Mouse (Mus musculus): ENCODE results near the gene Myo15. TPM values are rescaled to one million over a fixed set of nuclear protein-coding genes. Genes with fewer than 3 reads are reported as not detected.
"Not testable (repeated sequence)": the region's sequence is repeated elsewhere in the genome, so short reads cannot be mapped to it uniquely, and the experiment has no call there.

The Myo15 gene
- polyA plus RNA-seq, 1 experiment, result 0.20 TPM

GRCm38 (mm10) chr11:60541831-60542230, 72.7 kb downstream of the Myo15 start:
- no peak for DNase-seq (ENCODE audit: extremely low spot score in 1 of 2, low spot score in 1 of 2)

- not testable (repeated sequence) for DNase-seq (ENCODE audit: extremely low spot score in 1 of 2, low spot score in 1 of 2)
Measured at GRCm38 (mm10) chr11:60543211-60543610, 74.1 kb downstream of the Myo15 start.

GRCm38 (mm10) chr11:60545433-60545832, 76.3 kb downstream of the Myo15 start:
- DNase-seq (ENCODE audit: extremely low spot score in 1 of 2, low spot score in 1 of 2), result no peak

- DNase-seq (ENCODE audit: extremely low spot score in 1 of 2, low spot score in 1 of 2), result no peak
Measured at GRCm38 (mm10) chr11:60548112-60548511, 79.0 kb downstream of the Myo15 start.

GRCm38 (mm10) chr11:60553091-60553490, 84.0 kb downstream of the Myo15 start:
- no peak for DNase-seq (ENCODE audit: extremely low spot score in 1 of 2, low spot score in 1 of 2)

GRCm38 (mm10) chr11:60557675-60558074, 88.5 kb downstream of the Myo15 start:
- DNase-seq (ENCODE audit: extremely low spot score in 1 of 2, low spot score in 1 of 2), result no peak

GRCm38 (mm10) chr11:60559342-60559741, 90.2 kb downstream of the Myo15 start:
- peak in 1 of 2 experiments; percentile 84 for DNase-seq (ENCODE audit: extremely low spot score in 1 of 2, low spot score in 1 of 2)

GRCm38 (mm10) chr11:60574006-60574405, 104.9 kb downstream of the Myo15 start:
- not testable (repeated sequence) for DNase-seq (ENCODE audit: extremely low spot score in 1 of 2, low spot score in 1 of 2)

Other genes with a start within 250 kb of the Myo15 start
- 63.2 and 78.3 TPM in 2 replicates for gene Srebf1, start 246.8 kb upstream of the Myo15 start, polyA plus RNA-seq (2012; rRNA removed)
- gene Tom1l2, start 116.4 kb upstream of the Myo15 start, polyA plus RNA-seq (2012; rRNA removed), result 187 and 204 TPM in 2 replicates
- 11.7 and 12.5 TPM in 2 replicates for gene Drc3, start 116.0 kb upstream of the Myo15 start, polyA plus RNA-seq (2012; rRNA removed)
- gene Gid4, start 52.2 kb upstream of the Myo15 start, polyA plus RNA-seq (2012; rRNA removed), result 44.8 and 49.9 TPM in 2 replicates
- gene Atpaf2, start 50.9 kb upstream of the Myo15 start, polyA plus RNA-seq (2012; rRNA removed), result 29.7 and 32.3 TPM in 2 replicates
- gene Drg2, start 14.7 kb upstream of the Myo15 start, polyA plus RNA-seq (2012; rRNA removed), result 70.4 and 77.4 TPM in 2 replicates
- gene Alkbh5, start 67.0 kb downstream of the Myo15 start, polyA plus RNA-seq (2012; rRNA removed), result 19.0 and 19.3 TPM in 2 replicates
- gene Llgl1, start 230.4 kb downstream of the Myo15 start, polyA plus RNA-seq (2012; rRNA removed), result 56.5 and 56.9 TPM in 2 replicates

Data from frontal cortex, adult 2 months (tissue).